Mouse (Mus musculus) heart, postnatal 10 days (tissue): Measurements from ENCODE around the gene Crybg3. TPM values are rescaled to one million over a fixed set of nuclear protein-coding genes. Genes with fewer than 3 reads are reported as not detected.
A peak's percentile ranks its signal among the peaks of the same experiment; 100 is the strongest.

Experiments
- DNase-seq, 2 experiments: peaks; one replicate each; pipeline ENCODE4 v3.0.0; 2021
- intact Hi-C: fragments of 180-260 bp; cut with DNase I; formaldehyde crosslinking; loops from one replicate; pipeline ENCODE4 v1.15.1; 2025
- total RNA-seq, 2 experiments: library from RNA; stranded (reverse); gene quantifications; 2 replicates each; pipeline ENCODE4 v1.2.3; 2021

Crybg3 gene
- 10 to 100 TPM; 61.9 to 64.6 TPM for total RNA-seq

DNA sequence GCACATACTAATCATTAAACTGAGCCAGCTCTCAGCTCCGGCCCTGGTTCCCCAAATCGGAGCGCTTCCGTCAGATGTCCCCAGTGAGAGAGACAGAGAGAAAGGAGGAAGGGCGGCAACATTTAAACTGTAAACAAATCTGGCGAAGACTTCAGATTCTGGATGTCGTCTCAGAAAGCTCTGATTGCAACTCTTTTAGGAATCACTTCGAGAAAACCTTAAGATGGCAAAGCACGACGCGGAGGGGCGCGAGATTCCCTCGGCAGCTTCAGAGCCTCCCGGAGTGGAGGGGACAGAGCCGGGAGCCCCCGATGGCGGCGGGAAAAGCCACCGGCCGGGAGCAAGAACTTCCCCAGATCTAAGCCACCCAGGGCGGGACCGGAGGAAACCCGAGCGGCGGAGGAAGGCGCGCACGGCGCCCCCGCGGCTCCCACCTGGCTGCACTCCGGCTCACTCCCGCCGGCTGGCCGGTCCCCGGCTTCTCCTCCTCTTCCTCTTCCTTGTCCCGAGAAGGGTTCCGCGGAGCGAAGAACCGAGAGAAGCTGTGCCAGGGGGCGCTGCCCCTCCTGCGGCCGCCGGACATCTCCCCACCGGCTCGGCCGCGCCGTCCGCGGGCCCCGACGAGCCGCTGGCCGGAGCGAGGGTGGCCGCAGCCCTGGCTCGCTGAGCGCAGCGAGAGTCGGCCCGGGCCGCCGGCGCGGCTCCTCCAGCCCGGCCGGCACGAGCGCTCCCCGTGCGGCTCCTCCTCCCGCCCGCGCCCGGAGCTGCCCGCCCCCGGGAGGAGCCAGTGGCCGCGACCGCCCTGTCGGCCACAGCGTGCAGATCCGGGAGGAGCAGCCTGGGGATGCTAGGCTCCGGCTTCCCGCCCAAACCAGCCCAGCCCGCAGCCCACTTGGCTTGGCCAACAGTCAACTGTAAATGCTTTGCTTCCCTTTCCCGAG lies at the start of gene Crybg3:
Gene Crybg3, minus strand, starts transcription at position 669 of the 941 bp plus-strand sequence.
- peak; percentile 89 to 91 for DNase-seq
- intact Hi-C loops: loop anchor here (1.0 to 5.0 kb wide), 3 partner anchors 34 to 123 kb away; no protein-coding TSS in a partner anchor

DNA sequence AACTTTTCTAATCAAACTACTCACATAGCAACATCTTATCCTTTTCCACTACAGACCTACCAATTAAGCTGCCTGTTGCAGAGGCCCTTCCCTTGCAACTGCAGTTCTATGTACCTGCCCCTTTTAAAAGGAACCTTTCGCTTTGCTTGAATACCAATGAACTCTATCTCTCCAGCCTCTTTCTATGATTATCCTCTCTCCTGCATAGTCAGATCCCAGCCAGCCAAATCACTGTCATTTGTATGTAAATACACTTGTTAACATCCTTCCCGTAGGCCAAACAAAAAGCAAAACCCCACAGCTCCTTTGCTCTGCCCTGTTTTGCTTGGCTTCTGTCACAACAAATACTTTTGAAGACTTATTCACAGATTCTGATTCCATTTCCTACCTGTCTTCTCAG lies 43.0 kb upstream of the Crybg3 start:
- intact Hi-C loops: no loop called here

DNA sequence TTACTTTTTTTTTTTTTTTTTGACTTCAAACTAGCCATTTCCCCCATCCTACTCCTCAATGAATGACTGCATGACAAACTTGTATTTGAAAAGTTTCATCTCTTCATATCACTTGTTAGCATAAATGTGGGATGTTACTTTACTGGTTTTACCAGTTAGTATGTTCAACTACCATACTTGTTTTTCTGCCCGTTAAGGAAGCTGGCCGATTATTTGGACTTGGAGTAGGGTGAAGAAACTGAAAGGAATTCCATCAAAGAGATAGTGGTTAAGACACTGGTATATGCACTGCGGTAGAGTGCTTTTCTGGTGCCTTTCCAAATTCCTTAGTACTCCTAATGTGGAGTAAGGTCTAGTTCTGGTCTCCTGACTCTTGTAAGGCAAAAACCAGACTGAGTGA lies 39.2 kb upstream of the Crybg3 start:
- intact Hi-C loops: no loop called here
- no peak for DNase-seq

More for the DNA sequence above, 43.0 kb upstream of the Crybg3 start:
- no peak for DNase-seq

GRCm38 (mm10) chr16:59639102-59639691 lies 38.4 kb upstream of the Crybg3 start, which contains the start of gene Arl6:
Arl6 (minus strand) TSS chr16:59639391.
- intact Hi-C loops: no loop called here
- DNase-seq: peak; percentile 95 to 96

DNA sequence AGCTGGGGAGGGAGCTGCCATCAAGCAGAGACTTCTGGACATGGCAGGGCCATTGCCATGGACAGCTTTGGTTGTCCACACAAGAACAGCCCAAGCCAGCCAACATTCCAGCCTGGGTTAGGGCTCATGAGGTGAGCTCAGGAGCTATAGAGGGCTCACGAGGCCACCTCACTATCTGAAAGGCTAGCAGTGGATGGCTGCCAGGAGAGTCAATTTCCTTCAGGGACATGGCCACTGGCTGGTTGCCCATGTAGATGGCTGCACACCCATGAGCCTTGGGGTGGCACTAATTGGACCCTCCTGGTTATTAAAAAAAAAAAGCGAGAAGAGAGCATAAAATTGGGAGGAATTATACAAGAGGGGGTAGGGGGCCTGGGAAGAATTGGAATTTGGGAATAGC lies 33.8 kb upstream of the Crybg3 start:
- intact Hi-C loops: no loop called here
- peak; percentile 6 to 8 for DNase-seq

- intact Hi-C loops: no loop called here
- DNase-seq: no peak
Measured at GRCm38 (mm10) chr16:59621554-59621953, 20.8 kb upstream of the Crybg3 start.

DNA sequence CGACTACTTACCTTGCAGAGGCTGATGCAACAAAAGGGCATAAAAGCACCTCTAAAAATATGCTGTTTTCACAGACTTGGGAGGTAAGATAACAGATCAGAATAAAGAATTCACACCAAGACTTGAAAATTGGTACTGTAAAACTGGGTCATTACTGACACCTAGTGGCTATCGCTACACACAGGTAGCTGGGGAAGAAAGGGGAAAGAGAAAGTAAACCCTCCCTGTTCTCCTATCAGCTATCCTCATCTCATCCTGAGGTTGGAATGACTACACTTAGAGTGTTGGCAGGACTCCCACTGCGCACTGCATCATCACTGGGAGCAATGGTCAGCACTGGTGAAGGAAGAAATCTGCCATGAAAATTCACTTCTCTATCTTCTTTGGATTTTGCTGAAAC lies 16.4 kb upstream of the Crybg3 start:
- peak; percentile 48 to 62 for DNase-seq
- intact Hi-C loops: loop anchor here (1.0 to 2.0 kb wide), 3 partner anchors 78 to 196 kb away; no protein-coding TSS in a partner anchor

GRCm38 (mm10) chr16:59615675-59616074 lies 14.9 kb upstream of the Crybg3 start:
- DNase-seq: no peak
- intact Hi-C loops: loop anchor here (2.0 kb wide), 1 partner anchor 77 kb away; no protein-coding TSS in a partner anchor

DNA sequence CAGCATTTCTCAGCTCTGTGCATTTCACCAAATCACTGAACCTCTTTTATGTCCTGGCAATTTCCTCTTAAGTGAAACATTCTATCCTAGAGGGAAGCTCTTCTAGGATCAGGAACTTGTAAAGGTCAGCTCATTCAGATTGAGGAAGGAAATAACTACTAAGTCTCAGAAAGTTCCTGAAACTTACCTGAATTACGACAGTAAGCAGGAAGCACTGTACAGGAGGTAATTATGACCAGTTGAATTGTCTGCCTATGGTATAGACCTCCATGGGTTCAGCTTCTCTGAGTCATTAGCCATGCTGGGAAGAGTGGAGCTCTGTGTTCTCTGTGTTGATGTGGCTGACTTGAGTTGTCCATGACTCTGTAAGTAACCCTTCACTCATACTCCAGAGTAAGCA lies 10.0 kb upstream of the Crybg3 start:
- intact Hi-C loops: no loop called here
- no peak for DNase-seq

GRCm38 (mm10) chr16:59604078-59604781 lies 3.5 kb upstream of the Crybg3 start:
- intact Hi-C loops: loop anchor here (5.0 kb wide), 2 partner anchors 57 to 127 kb away; no protein-coding TSS in a partner anchor
- no peak for DNase-seq

- intact Hi-C loops: loop anchor here (1.0 to 5.0 kb wide), 4 partner anchors 15 to 122 kb away; no protein-coding TSS in a partner anchor
- peak; percentile 58 to 64 for DNase-seq
Measured at GRCm38 (mm10) chr16:59599411-59600265, 1.1 kb downstream of the Crybg3 start.

- DNase-seq: peak; percentile 44 to 51
- intact Hi-C loops: loop anchor here (2.0 kb wide), 1 partner anchor 14 kb away; no protein-coding TSS in a partner anchor
Measured at GRCm38 (mm10) chr16:59598997-59599396, 1.8 kb downstream of the Crybg3 start.

DNA sequence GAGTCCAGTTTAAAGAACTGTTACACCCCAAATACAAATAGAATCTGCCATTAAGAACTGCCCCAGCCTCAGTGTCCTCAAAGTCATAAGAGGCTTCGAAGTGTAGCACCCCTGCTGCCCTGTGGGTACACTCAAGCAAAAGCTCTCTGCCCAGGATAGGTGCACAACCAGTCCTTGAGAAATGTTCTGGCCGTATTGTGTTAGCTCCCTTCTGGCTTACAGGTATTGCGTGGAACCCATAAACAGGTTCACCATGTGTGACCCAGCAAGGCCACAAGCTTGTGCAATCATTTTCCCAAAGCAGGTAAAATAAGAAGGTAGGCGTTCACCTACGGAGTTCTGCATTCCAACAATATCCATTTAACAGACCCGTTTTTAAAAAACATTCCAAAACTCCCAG lies 3.5 kb downstream of the Crybg3 start:
- DNase-seq: no peak
- intact Hi-C loops: no loop called here

GRCm38 (mm10) chr16:59594714-59595113 lies 6.1 kb downstream of the Crybg3 start:
- intact Hi-C loops: no loop called here
- peak in 1 of 2 experiments; percentile 43 for DNase-seq

- DNase-seq: peak in 1 of 2 experiments; percentile 42
- intact Hi-C loops: no loop called here
Measured at GRCm38 (mm10) chr16:59590790-59591189, 10.0 kb downstream of the Crybg3 start.

- intact Hi-C loops: no loop called here
- DNase-seq: no peak
Measured at GRCm38 (mm10) chr16:59588351-59589025, 12.3 kb downstream of the Crybg3 start.

GRCm38 (mm10) chr16:59587816-59588215 lies 13.0 kb downstream of the Crybg3 start:
- intact Hi-C loops: no loop called here
- peak in 1 of 2 experiments; percentile 50 for DNase-seq

- DNase-seq: no peak
- intact Hi-C loops: no loop called here
Measured at GRCm38 (mm10) chr16:59586911-59587310, 13.9 kb downstream of the Crybg3 start.

DNA sequence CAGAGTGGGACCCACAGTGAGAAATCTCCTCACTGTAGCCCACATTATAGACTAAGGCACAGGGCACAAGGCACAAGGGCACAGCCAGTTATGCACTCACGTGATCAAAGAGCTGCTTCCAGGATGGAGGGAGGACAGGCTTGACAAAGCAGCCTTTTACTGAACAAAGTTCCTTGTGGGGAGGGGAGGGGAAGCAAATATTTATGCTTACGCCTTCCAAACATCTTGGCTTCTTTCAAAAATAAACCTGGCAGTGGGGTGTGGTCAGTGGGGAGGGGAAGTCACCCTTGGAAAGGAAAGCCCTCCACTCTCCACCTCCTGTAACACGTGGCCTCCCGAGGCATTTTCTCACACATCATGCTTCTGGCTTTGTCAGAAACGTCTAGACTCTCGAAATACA lies 14.5 kb downstream of the Crybg3 start:
- intact Hi-C loops: no loop called here

More for the DNA sequence above, 14.5 kb downstream of the Crybg3 start:
- DNase-seq: no peak
